In genomic region chr1:166883215-166883614, GRCm38 (mm10) we compare ENCODE assay signal across 14 mouse cellular contexts.
"Had no signal": no experiment of that assay in that cellular context is flagged by ENCODE, and none has a peak within 500 bp of the region (broad histone marks: within the 10 kb centered on the region; RNA-seq: fewer than 3 reads in every experiment).

No protein-coding gene starts in this region.

- H3K4me3 ChIP-seq: kidney, embryonic 15.5 days; limb, embryonic 15.5 days; liver, embryonic 13.5 days; midbrain, embryonic 10.5 days; myocyte; neural tube, embryonic 15.5 days had no signal

- H3K4me2 ChIP-seq: kidney, embryonic 15.5 days; limb, embryonic 15.5 days; liver, embryonic 13.5 days; neural tube, embryonic 15.5 days had no signal

- H3K27me3 ChIP-seq: kidney, embryonic 15.5 days; limb, embryonic 15.5 days; liver, embryonic 13.5 days; neural tube, embryonic 15.5 days had no signal

- DNase-seq: kidney, postnatal 14 days; layer of hippocampus, adult 9-11 months; layer of hippocampus, postnatal 36 days; liver, embryonic 13.5 days; lung, adult 18-20 months; midbrain, embryonic 14.5 days; right cerebral cortex, adult 18-20 months; right cerebral cortex, postnatal 25 days; thymus, postnatal 36 days had no signal

- H3K9me3 ChIP-seq: kidney, embryonic 15.5 days; limb, embryonic 15.5 days; liver, embryonic 13.5 days; midbrain, embryonic 10.5 days; neural tube, embryonic 15.5 days had no signal

- H3K36me3 ChIP-seq: kidney, embryonic 15.5 days; limb, embryonic 15.5 days; liver, embryonic 13.5 days; midbrain, embryonic 10.5 days; neural tube, embryonic 15.5 days had no signal

- H3K27ac ChIP-seq: kidney, embryonic 15.5 days; limb, embryonic 15.5 days; liver, embryonic 13.5 days; midbrain, embryonic 10.5 days; neural tube, embryonic 15.5 days had no signal

- H3K9ac ChIP-seq: kidney, embryonic 15.5 days; limb, embryonic 15.5 days; liver, embryonic 13.5 days; neural tube, embryonic 15.5 days had no signal

- H3K4me1 ChIP-seq: kidney, embryonic 15.5 days; limb, embryonic 15.5 days; liver, embryonic 13.5 days; midbrain, embryonic 10.5 days; neural tube, embryonic 15.5 days had no signal
